Mouse (Mus musculus) limb, embryonic 14.5 days (tissue): ENCODE measurements at regions not wholly inside any gene's neighbourhood (a gene's known extent, or its start where the extent isn't known, plus 50 kb on each side); places are given as distances from the start of the nearest gene placed in this dataset.
A peak's percentile ranks its signal among the peaks of the same experiment; 100 is the strongest.

ENCODE experiments used
- ATAC-seq: fragments of 200-750 bp; cut with Nextera tagmentation; 2 replicates; pipeline ENCODE4 v1.8.0; 2017; ENCODE audit warnings: low read depth, moderate number of reproducible peaks, moderate TSS enrichment; ENCODE audit not compliant: low FRiP score
- DNase-seq: peaks from one replicate; pipeline ENCODE4 v3.0.0-alpha.2; 2015; ENCODE audit warnings: low spot score
- H3K27ac ChIP-seq: fragments of 300-500 bp; sonication (generic); replicated peaks from 2 replicates; pipeline ENCODE4 v1.5.1; 2014; ENCODE audit warnings: low read depth, mild to moderate bottlenecking, low read length, moderate library complexity, mixed read lengths
- H3K27me3 ChIP-seq: fragments of 300-500 bp; sonication (generic); 2 replicates; pipeline ENCODE4 v1.6.1; 2014; ENCODE audit warnings: low read length, mixed read lengths; ENCODE audit not compliant: control insufficient read depth, insufficient read depth
- H3K36me3 ChIP-seq: fragments of 300-500 bp; sonication (generic); 2 replicates; pipeline ENCODE4 v1.6.1; 2014; ENCODE audit warnings: mild to moderate bottlenecking, low read length, moderate library complexity, mixed read lengths; ENCODE audit not compliant: control insufficient read depth, insufficient read depth
- H3K4me1 ChIP-seq: fragments of 300-500 bp; sonication (generic); 2 replicates; pipeline ENCODE4 v1.6.1; 2014; ENCODE audit warnings: antibody characterized with exemption, low read length, mixed read lengths; ENCODE audit not compliant: control insufficient read depth, insufficient read depth
- H3K4me2 ChIP-seq: fragments of 300-500 bp; sonication (generic); replicated peaks from 2 replicates; pipeline ENCODE4 v1.6.1; 2014; ENCODE audit warnings: low read depth, mild to moderate bottlenecking, low read length, moderate library complexity; ENCODE audit not compliant: severe bottlenecking
- H3K4me3 ChIP-seq: fragments of 300-500 bp; sonication (generic); replicated peaks from 2 replicates; pipeline ENCODE4 v1.5.1; 2014; ENCODE audit warnings: low read length
- H3K9ac ChIP-seq: fragments of 300-500 bp; sonication (generic); 2 replicates; pipeline ENCODE4 v1.6.1; 2014; ENCODE audit warnings: mild to moderate bottlenecking, low read depth, low read length, moderate library complexity; ENCODE audit not compliant: severe bottlenecking
- H3K9me3 ChIP-seq: fragments of 300-500 bp; sonication (generic); 2 replicates; pipeline ENCODE4 v1.6.1; 2016; ENCODE audit warnings: low read length; ENCODE audit not compliant: control insufficient read depth
- POLR2A ChIP-seq: fragments of 200-500 bp; IDR thresholded peaks from 2 replicates; pipeline ENCODE4 v1.8.0; 2012; ENCODE audit warnings: inconsistent platforms, mild to moderate bottlenecking, moderate library complexity, borderline replicate concordance; ENCODE audit not compliant: insufficient read depth, insufficient read length; ENCODE audit errors: extremely low read depth
- WGBS: fragments of 180-500 bp; shearing (Covaris S2); extraction: QIAGEN DNeasy Blood & Tissue Kit; methylation state at CpG from one replicate; pipeline ENCODE4 v1.1.7; 2014; 5-methylcytosine and 5-hydroxymethylcytosine counted together

- Histone ChIP-seq H3K4me3 (no peak overlapping the region), H3K27me3 (no peaks in the 10 kb centered on the region), H3K4me1 (no peaks in the 10 kb centered on the region), H3K36me3 (no peaks in the 10 kb centered on the region), H3K4me2 (no peak overlapping the region), H3K9me3 (no peaks in the 10 kb centered on the region), H3K27ac (no peak overlapping the region), H3K9ac (no peak overlapping the region)
- ATAC-seq (no peak), DNase-seq (no peak)
- 87% methylated on average over 2 of the region's 2 CpGs for WGBS
- no peak for TF ChIP-seq POLR2A
These were observed 828.6 kb upstream of the Ddx18 start for GRCm38 (mm10) chr1:122396342-122396741.

DNA sequence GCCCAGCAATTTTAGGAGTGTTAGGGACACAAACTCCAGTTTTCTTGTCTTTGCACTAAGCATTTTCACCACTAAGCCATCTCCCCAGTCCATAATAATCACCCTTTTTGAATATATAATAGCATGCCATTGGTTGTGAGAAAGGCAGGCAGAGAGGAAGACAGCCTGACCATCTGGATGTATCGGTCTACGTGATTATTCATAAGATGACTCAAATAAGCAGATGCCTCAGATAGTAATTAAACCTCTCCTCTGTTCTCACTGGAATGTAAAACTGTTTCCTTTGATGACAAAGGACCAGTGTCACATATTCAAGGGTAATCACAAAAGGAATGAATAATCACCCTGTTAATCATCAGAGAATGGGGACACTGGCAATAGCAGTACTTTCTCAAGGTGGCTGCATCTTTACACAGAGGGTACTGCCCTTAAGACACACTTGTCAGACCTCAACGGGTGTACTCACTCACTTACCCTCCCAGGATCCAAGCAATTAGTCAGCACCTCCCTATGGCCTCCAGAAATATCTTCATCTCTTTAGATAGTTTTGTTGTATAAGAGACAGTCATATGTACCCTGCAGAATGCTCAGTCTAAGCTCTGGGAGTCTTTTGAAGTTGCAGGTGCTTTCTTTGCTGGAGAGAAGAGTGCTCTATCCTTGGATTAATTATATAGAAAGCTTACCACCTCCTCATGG lies 826.0 kb upstream of the Ddx18 start:
- Histone ChIP-seq H3K9me3 (no peaks in the 10 kb centered on the region), H3K27me3 (no peaks in the 10 kb centered on the region), H3K4me3 (no peak overlapping the region), H3K36me3 (no peaks in the 10 kb centered on the region), H3K4me2 (no peak overlapping the region), H3K9ac (no peak overlapping the region), H3K27ac (no peak overlapping the region), H3K4me1 (no peaks in the 10 kb centered on the region)
- TF ChIP-seq POLR2A: no peak
- DNase-seq (no peak), ATAC-seq (no peak)
- WGBS: 75% methylated on average over 3 of the region's 3 CpGs

GRCm38 (mm10) chr1:122357015-122357414 lies 789.2 kb upstream of the Ddx18 start:
- no peak overlapping the region for H3K9ac ChIP-seq
- no peak for TF ChIP-seq POLR2A
- no peaks in the 10 kb centered on the region for H3K36me3 ChIP-seq
- no peak overlapping the region for H3K4me2 ChIP-seq
- no peaks in the 10 kb centered on the region for H3K4me1 ChIP-seq
- no peaks in the 10 kb centered on the region for H3K9me3 ChIP-seq
- H3K27ac ChIP-seq: no peak overlapping the region
- no peak overlapping the region for H3K4me3 ChIP-seq
- no peaks in the 10 kb centered on the region for H3K27me3 ChIP-seq
- ATAC-seq: peak; percentile 84
- WGBS: 92% methylated on average over 16 of the region's 16 CpGs
- peak; percentile 99 for DNase-seq

DNA sequence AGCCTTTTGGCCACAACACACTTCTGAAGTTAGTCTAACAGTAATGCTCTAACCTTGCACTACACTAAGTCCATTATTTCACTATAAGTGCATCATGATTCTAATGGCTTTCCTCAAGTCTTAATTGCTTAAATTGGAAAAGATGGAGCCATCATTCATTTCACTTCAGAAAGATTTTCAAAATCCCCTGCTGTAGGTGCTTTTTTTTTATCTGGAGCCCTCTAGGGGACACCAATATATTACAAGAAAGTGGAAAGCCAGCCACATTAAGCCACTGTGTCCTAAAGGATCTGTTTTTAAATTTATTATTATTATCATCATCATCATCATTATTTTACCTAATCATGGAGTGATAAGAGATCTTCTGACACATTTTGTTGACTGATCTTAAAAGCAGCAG lies 783.7 kb upstream of the Ddx18 start:
- H3K4me2 ChIP-seq: no peak overlapping the region
- H3K9ac ChIP-seq: no peak overlapping the region
- ATAC-seq: no peak
- DNase-seq: no peak
- no peak for TF ChIP-seq POLR2A
- no peaks in the 10 kb centered on the region for H3K27me3 ChIP-seq
- H3K27ac ChIP-seq: no peak overlapping the region
- H3K4me3 ChIP-seq: no peak overlapping the region
- no peaks in the 10 kb centered on the region for H3K36me3 ChIP-seq
- no peaks in the 10 kb centered on the region for H3K4me1 ChIP-seq
- no peaks in the 10 kb centered on the region for H3K9me3 ChIP-seq

DNA sequence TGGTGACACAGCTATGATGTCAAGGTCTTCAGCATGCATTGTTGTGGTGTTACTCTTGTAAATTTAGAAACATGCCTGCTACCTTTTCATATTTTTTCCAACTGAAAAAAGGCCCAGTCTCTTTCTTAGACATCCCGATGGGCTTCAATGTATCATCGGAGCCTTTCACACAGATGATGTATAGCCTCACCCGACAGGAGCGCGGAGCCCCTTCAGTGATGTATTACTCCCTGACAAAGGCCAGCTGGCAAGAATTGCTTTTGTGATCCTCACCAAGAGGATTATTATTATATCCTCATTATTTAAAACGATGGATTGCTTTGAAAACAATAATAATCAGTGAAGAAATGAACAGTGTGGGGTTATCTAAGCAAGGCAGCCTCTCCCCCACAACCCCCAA lies 765.5 kb upstream of the Ddx18 start:
- Histone ChIP-seq H3K9ac (no peak overlapping the region), H3K9me3 (no peaks in the 10 kb centered on the region), H3K27me3 (no peaks in the 10 kb centered on the region), H3K4me2 (no peak overlapping the region), H3K4me3 (no peak overlapping the region), H3K27ac (no peak overlapping the region), H3K36me3 (no peaks in the 10 kb centered on the region), H3K4me1 (no peaks in the 10 kb centered on the region)
- ATAC-seq: no peak
- no peak for DNase-seq
- no peak for TF ChIP-seq POLR2A
- 80% methylated on average over 6 of the region's 6 CpGs for WGBS

- no peak for DNase-seq
- H3K27me3 ChIP-seq: no peaks in the 10 kb centered on the region
These were observed 760.5 kb upstream of the Ddx18 start for GRCm38 (mm10) chr1:122328276-122328675.

More at GRCm38 (mm10) chr1:122328276-122328675, 760.5 kb upstream of the Ddx18 start:
- Histone ChIP-seq H3K9ac (no peak overlapping the region), H3K4me1 (no peaks in the 10 kb centered on the region), H3K4me3 (no peak overlapping the region), H3K36me3 (no peaks in the 10 kb centered on the region), H3K4me2 (no peak overlapping the region), H3K27ac (no peak overlapping the region), H3K9me3 (no peaks in the 10 kb centered on the region)
- ATAC-seq: no peak
- TF ChIP-seq POLR2A: no peak
- WGBS: 44% methylated on average over 1 of the region's 1 CpGs
